Mouse (Mus musculus) central nervous system, embryonic 18 days (tissue): ENCODE data around the gene Twistnb. TPM values are rescaled to one million over a fixed set of nuclear protein-coding genes. Genes with fewer than 3 reads are reported as not detected.

Experiments used
- polyA plus RNA-seq: library from polyadenylated mRNA; depleted of rRNA; stranded (reverse); fragments of >200 nt; gene quantifications from 2 replicates; pipeline ENCODE4 v1.2.3, GENCODE M21; 2012; rRNA removed

Gene Twistnb
- polyA plus RNA-seq, result 10.0 and 10.9 TPM in 2 replicates

GRCm38 (mm10) chr12:33429387-33430160 is at the start of gene Twistnb:
TSS of gene Twistnb (plus strand) at chr12:33429635.

GRCm38 (mm10) chr12:33394804-33395623 is 34.4 kb upstream of the Twistnb start, which contains the start of gene Efcab10:
TSS of gene Efcab10 (plus strand) at chr12:33394854.

Other genes with a start within 250 kb of the Twistnb start
- 1.6 and 2.6 TPM in 2 replicates for gene Efcab10, start 34.8 kb upstream of the Twistnb start, polyA plus RNA-seq